Mouse (Mus musculus) MEL (cell line): ENCODE results near the gene Smarca4. TPM values are rescaled to one million over a fixed set of nuclear protein-coding genes. Genes with fewer than 3 reads are reported as not detected.
A peak's percentile ranks its signal among the peaks of the same experiment; 100 is the strongest.

ENCODE experiments used
- DNase-seq: peaks from one replicate; pipeline ENCODE4 v3.0.0; 2011; ENCODE audit warnings: low read depth, low spot score
- H3K27ac ChIP-seq: 2 replicates; pipeline ENCODE4 v1.5.1; 2012; ENCODE audit warnings: low read depth, mild to moderate bottlenecking, control low read depth, low read length, moderate library complexity; ENCODE audit not compliant: control insufficient read depth
- H3K27me3 ChIP-seq, 2 experiments: fragments of 150-350 bp in 1 of 2; sonication (generic) in 1 of 2; 2 replicates each; pipeline ENCODE4 v1.6.1; 2012; ENCODE audit warnings: low read length in 2 of 2, mild to moderate bottlenecking in 2 of 2, improper control_type of control experiment in 1 of 2, moderate library complexity in 1 of 2; ENCODE audit not compliant: insufficient read depth in 2 of 2, control insufficient read depth in 1 of 2
- H3K36me3 ChIP-seq, 2 experiments: 2 replicates each; pipeline ENCODE4 v1.6.1; 2012 to 2014; ENCODE audit warnings: low read length in 2 of 2, improper control_type of control experiment in 1 of 2, inconsistent platforms in 1 of 2, mild to moderate bottlenecking in 1 of 2; ENCODE audit not compliant: insufficient read depth in 2 of 2, control insufficient read depth in 1 of 2
- H3K4me1 ChIP-seq, 2 experiments: fragments of 150-350 bp in 1 of 2; sonication (generic) in 1 of 2; 2 replicates each; pipeline ENCODE4 v1.6.1; 2012; ENCODE audit warnings: low read length in 2 of 2, improper control_type of control experiment in 1 of 2, mild to moderate bottlenecking in 1 of 2; ENCODE audit not compliant: insufficient read depth in 2 of 2, control insufficient read depth in 1 of 2
- H3K4me3 ChIP-seq, 2 experiments: fragments of 150-350 bp in 1 of 2; sonication (generic) in 1 of 2; 2 replicates each; pipeline ENCODE4 v1.5.1; 2012; ENCODE audit warnings: low read depth in 2 of 2, low read length in 2 of 2, mild to moderate bottlenecking in 2 of 2, moderate library complexity in 2 of 2, control low read depth in 1 of 2, improper control_type of control experiment in 1 of 2; ENCODE audit not compliant: control insufficient read depth in 1 of 2, insufficient read depth in 1 of 2
- H3K79me2 ChIP-seq: 2 replicates; pipeline ENCODE4 v1.6.1; 2012; ENCODE audit warnings: mild to moderate bottlenecking, low read length, moderate library complexity; ENCODE audit not compliant: control insufficient read depth, poor library complexity, insufficient read depth
- H3K9ac ChIP-seq: 2 replicates; pipeline ENCODE4 v1.6.1; 2012; ENCODE audit warnings: low read depth, mild to moderate bottlenecking, control low read depth, low read length, moderate library complexity; ENCODE audit not compliant: control insufficient read depth, poor library complexity, severe bottlenecking
- H3K9me3 ChIP-seq: fragments of 150-350 bp; sonication (generic); replicated peaks from 2 replicates; pipeline ENCODE4 v1.6.1; 2012; ENCODE audit warnings: mild to moderate bottlenecking, low read length, improper control_type of control experiment, moderate library complexity; ENCODE audit not compliant: insufficient read depth
- BHLHE40 ChIP-seq: IDR thresholded peaks from 2 replicates; pipeline ENCODE4 v1.6.1; 2012; ENCODE audit warnings: low read depth, mild to moderate bottlenecking, inconsistent platforms, low read length, improper control_type of control experiment, borderline replicate concordance
- CHD1 ChIP-seq: IDR thresholded peaks from 2 replicates; pipeline ENCODE4 v1.6.1; 2012; ENCODE audit warnings: low read depth, mild to moderate bottlenecking, inconsistent platforms, low read length, improper control_type of control experiment
- EP300 ChIP-seq, 2 experiments: IDR thresholded peaks; 2 replicates each; pipeline ENCODE4 v1.6.1; 2011; ENCODE audit warnings: improper control_type of control experiment in 2 of 2, low read length in 2 of 2, low read depth in 1 of 2, mild to moderate bottlenecking in 1 of 2
- GATA1 ChIP-seq: IDR thresholded peaks from 2 replicates; pipeline ENCODE4 v1.6.1; 2011; ENCODE audit warnings: low read depth, low read length, improper control_type of control experiment
- HCFC1 ChIP-seq: IDR thresholded peaks from 2 replicates; pipeline ENCODE4 v1.6.1; 2012; ENCODE audit warnings: low read depth, mild to moderate bottlenecking, inconsistent platforms, low read length, improper control_type of control experiment, moderate library complexity
- JUND ChIP-seq: IDR thresholded peaks from 2 replicates; pipeline ENCODE4 v1.6.1; 2011; ENCODE audit warnings: low read depth, mild to moderate bottlenecking, improper control_type of control experiment, low read length
- MAX ChIP-seq: IDR thresholded peaks from 2 replicates; pipeline ENCODE4 v1.6.1; 2011; ENCODE audit warnings: low read length, improper control_type of control experiment
- MAZ ChIP-seq: IDR thresholded peaks from 2 replicates; pipeline ENCODE4 v1.6.1; 2012; ENCODE audit warnings: low read depth, mild to moderate bottlenecking, inconsistent platforms, low read length, improper control_type of control experiment
- MXI1 ChIP-seq: IDR thresholded peaks from 2 replicates; pipeline ENCODE4 v1.6.1; 2011; ENCODE audit warnings: mild to moderate bottlenecking, low read depth, low read length, improper control_type of control experiment
- MYB ChIP-seq: IDR thresholded peaks from 2 replicates; pipeline ENCODE4 v1.6.1; 2011; ENCODE audit warnings: mild to moderate bottlenecking, low read depth, low read length, improper control_type of control experiment
- NELFE ChIP-seq: IDR thresholded peaks from 2 replicates; pipeline ENCODE4 v1.6.1; 2011; ENCODE audit warnings: low read depth, low read length, improper control_type of control experiment
- NRF1 ChIP-seq: IDR thresholded peaks from 2 replicates; pipeline ENCODE4 v1.6.1; 2014; ENCODE audit warnings: low read depth, mild to moderate bottlenecking, inconsistent platforms, low read length, improper control_type of control experiment, moderate library complexity; ENCODE audit not compliant: poor library complexity, insufficient read depth, severe bottlenecking
- POLR2AphosphoS5 ChIP-seq: IDR thresholded peaks from 2 replicates; pipeline ENCODE4 v1.6.1; 2012; ENCODE audit warnings: low read depth, borderline replicate concordance, mild to moderate bottlenecking, inconsistent platforms, low read length, moderate library complexity, mixed read lengths
- SIN3A ChIP-seq: IDR thresholded peaks from 2 replicates; pipeline ENCODE4 v1.6.1; 2012; ENCODE audit warnings: low read length, improper control_type of control experiment, inconsistent platforms
- TAL1 ChIP-seq: IDR thresholded peaks from 2 replicates; pipeline ENCODE4 v1.6.1; 2012; ENCODE audit warnings: mild to moderate bottlenecking, inconsistent platforms, low read length, moderate library complexity, mixed read lengths
- TBP ChIP-seq: IDR thresholded peaks from 2 replicates; pipeline ENCODE4 v1.8.0; 2011; ENCODE audit warnings: low read depth, low read length, improper control_type of control experiment
- UBTF ChIP-seq: IDR thresholded peaks from 2 replicates; pipeline ENCODE4 v1.6.1; 2012; ENCODE audit warnings: low read depth, mild to moderate bottlenecking, inconsistent platforms, low read length, improper control_type of control experiment, moderate library complexity, borderline replicate concordance; ENCODE audit not compliant: insufficient read depth
- USF2 ChIP-seq, 2 experiments: IDR thresholded peaks; 2 replicates each; pipeline ENCODE4 v1.6.1; 2011 to 2012; ENCODE audit warnings: improper control_type of control experiment in 2 of 2, low read length in 2 of 2, borderline replicate concordance in 1 of 2, inconsistent platforms in 1 of 2, low read depth in 1 of 2, mild to moderate bottlenecking in 1 of 2; ENCODE audit not compliant: insufficient read depth in 1 of 2
- polyA plus RNA-seq, 2 experiments: library from polyadenylated mRNA; stranded (reverse) in 1 of 2; unstranded in 1 of 2; fragments of >175 nt in 1 of 2; fragments of >200 nt in 1 of 2; gene quantifications; 2 replicates each; pipeline versions ENCODE4 v1.2.1 to v1.2.4; 2012; ENCODE audit warnings: low replicate concordance in 2 of 2, low read depth in 1 of 2; ENCODE audit not compliant: insufficient read length in 2 of 2, insufficient read depth in 1 of 2, missing spikeins in 1 of 2
- total RNA-seq: library from RNA; depleted of rRNA; stranded (reverse); fragments of 300-350 nt; gene quantifications from 2 replicates; pipeline ENCODE4 v1.2.3, GENCODE M21; 2012

Gene Smarca4
- total and polyA plus RNA-seq, 3 experiments = 71.4 to 381 (median 249) TPM

DNA sequence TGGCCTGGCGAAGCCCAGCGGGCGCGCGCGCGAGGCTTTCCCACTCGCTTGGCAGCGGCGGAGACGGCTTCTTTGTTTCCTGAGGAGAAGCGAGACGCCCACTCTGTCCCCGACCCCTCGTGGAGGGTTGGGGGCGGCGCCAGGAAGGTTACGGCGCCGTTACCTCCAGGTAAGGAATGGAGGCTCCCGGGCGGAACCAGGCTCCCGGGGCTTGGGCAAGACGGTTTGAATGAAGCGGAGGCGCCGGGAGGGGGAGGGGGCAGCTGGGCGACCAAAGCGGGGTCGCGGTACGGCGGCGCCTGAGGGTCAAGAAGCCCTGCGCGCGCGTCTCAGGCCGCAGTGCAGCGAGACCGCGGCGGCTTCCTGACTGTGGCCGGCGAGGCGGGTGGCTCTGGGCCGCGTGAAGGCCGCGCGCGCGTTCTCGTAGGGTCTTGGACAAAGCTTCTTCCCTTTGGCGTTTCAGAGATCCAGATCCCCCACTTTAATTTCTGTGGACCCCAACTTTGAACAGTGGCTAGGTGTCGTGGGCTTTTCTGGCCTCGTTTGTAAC lies 338 bp downstream of the Smarca4 start (continued):
- TF ChIP-seq NELFE (peak; percentile 81), POLR2AphosphoS5 (no peak), GATA1 (no peak)

DNA sequence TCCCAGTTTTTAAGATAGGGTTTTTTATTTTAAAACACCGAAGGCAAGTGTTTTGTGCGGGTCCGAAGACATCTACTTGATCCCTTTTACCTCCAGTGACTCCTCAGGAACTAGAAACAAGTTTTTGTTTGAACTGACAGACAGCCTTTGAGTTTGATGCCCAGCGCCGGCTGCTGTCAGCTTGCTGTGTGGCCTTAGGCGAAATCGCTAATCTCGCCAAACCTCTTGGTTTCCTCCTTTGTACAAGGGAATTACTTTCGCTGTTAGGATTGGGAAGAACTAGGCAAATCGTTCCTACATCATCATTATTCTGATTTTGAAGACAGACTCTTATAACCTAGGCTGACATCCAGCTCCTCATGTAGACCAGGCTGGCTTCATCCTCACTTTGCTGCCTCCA lies 1.1 kb downstream of the Smarca4 start:
- peak overlapping the region; percentile 80 to 87 for H3K4me3 ChIP-seq
- H3K27me3 ChIP-seq = no peaks in the 10 kb centered on the region
- H3K4me1 ChIP-seq = peaks cover 13 to 24% of the 10 kb centered on the region in 2 experiments
- H3K9me3 ChIP-seq = no peaks in the 10 kb centered on the region
- H3K9ac ChIP-seq = peak overlapping the region; percentile 88
- H3K27ac ChIP-seq = peak overlapping the region; percentile 89
- H3K36me3 ChIP-seq = peaks cover 19 to 42% of the 10 kb centered on the region in 2 experiments
- TF ChIP-seq UBTF (no peak), SIN3A (no peak; the same call in 1 of the 2 replicates), BHLHE40 (no peak), MXI1 (peak; percentile 80; the same call in 1 of the 2 replicates), GATA1 (peak; percentile 41; the same call in 1 of the 2 replicates), JUND (no peak), NELFE (no peak), NRF1 (no peak), MAZ (no peak), MYB (no peak), CHD1 (0 out of 2 replicates have a peak, but pooled peaks have one; percentile 5), HCFC1 (no peak), TBP (peak; percentile 46; the same call in 1 of the 2 replicates), MAX (no peak), EP300 (IDR thresholded peaks at IDR 0.05; ENCODE audit: low read depth in 1 of 2, low read length in 2 of 2) (no peak), TAL1 (no peak)
- peaks cover 61% of the 10 kb centered on the region for H3K79me2 ChIP-seq
- peak; percentile 89 for DNase-seq

DNA sequence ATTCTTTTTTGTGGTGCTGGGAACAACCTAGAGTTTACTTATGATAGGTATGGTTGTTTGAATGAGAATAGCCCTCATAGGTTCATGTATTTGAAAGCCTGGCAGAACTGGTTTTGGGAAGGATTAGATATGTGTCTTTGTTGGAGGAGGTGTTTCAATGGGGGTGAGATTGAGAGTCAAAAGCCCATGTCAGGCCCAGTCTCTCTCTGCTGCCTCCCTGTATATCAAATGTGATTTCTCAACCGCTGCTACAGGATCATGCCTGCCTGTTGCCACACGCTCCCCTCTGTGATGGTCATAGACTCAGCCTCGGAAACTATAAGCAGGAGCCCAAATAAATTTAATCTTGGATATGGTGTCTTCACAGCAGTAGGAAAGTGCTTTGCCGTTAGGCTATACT lies 4.3 kb downstream of the Smarca4 start:
- Histone ChIP-seq H3K36me3 (peaks cover 28 to 33% of the 10 kb centered on the region in 2 experiments), H3K79me2 (peaks cover 90% of the 10 kb centered on the region), H3K9ac (no peak overlapping the region; the same call in 1 of the 2 replicates), H3K27ac (no peak overlapping the region), H3K27me3 (no peaks in the 10 kb centered on the region), H3K4me3 (no peak overlapping the region), H3K4me1 (peaks cover 8 to 14% of the 10 kb centered on the region in 2 experiments), H3K9me3 (no peaks in the 10 kb centered on the region)
- no peak for DNase-seq
- no peak for TF ChIP-seq USF2 (IDR thresholded peaks at IDR 0.05; ENCODE audit: borderline replicate concordance in 1 of 2, insufficient read depth in 1 of 2, low read depth in 1 of 2, low read length in 2 of 2)
